Mouse (Mus musculus): ENCODE measurements around the gene Gtdc1. TPM values are rescaled to one million over a fixed set of nuclear protein-coding genes. Genes with fewer than 3 reads are reported as not detected.

Gtdc1 gene
- total RNA-seq, 1 experiment from 2014 or later = 40.5 TPM

DNA sequence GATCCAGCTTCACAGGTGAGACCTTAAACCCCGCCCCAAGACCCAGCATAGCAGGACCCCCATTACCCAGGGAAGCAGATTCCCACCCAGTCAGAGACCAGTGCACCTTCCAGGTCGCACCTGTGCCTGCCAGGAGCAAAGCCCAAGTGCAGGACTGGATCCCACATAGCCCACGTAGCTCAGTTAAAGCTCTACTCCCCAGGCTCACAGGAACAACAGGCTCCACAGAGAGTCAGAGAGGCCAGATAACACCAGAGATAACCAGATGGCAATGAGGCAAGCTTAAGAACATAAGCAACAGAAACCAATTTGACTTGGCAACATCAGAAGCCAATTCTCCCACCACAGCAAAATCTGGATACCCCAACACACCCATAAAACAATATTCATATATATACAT lies 113.7 kb downstream of the Gtdc1 start:
- ATAC-seq (replicated peaks; ENCODE audit: insufficient number of reproducible peaks, low FRiP score, low TSS enrichment, poor library complexity, severe bottlenecking) = no peak

DNA sequence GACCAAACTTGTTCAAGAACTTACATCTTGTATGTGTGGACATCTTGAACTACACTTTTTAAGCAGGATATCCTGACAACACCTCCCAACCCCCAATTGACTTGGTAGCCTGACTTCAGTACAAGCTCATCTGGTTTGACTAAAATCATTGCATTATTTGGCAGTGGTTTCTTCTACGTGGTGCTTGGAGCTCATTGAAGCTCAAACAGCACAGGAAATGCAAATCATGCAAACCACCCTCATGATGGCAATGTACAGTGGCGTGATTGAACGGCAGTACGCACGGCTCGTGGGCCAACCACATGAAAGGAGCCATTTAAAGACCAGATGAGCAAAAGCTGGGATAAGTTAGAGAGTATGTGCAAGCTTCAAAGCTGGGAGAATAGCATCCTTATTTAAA lies 123.0 kb downstream of the Gtdc1 start:
- ATAC-seq (replicated peaks; ENCODE audit: insufficient number of reproducible peaks, low FRiP score, low TSS enrichment, poor library complexity, severe bottlenecking) = no peak

DNA sequence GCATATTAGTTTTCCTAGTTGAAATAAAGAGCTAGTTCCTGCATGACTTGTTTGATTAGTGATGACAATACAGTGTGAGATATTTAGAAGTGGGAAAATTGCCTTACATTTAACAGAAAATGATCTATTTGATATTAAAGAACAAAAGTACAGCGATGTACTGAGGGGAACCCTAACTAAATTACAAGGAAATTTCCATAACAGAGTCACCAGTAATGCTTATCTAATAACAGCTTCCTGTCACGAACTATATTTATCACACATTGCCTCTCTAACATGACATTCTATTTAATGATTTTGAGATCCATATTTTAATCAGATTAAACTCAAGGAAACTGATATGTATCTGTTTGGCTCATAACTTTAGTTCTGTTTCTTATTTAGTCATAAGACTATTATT lies 126.1 kb downstream of the Gtdc1 start:
- ATAC-seq (replicated peaks; ENCODE audit: insufficient number of reproducible peaks, low FRiP score, low TSS enrichment, poor library complexity, severe bottlenecking) = no peak

DNA sequence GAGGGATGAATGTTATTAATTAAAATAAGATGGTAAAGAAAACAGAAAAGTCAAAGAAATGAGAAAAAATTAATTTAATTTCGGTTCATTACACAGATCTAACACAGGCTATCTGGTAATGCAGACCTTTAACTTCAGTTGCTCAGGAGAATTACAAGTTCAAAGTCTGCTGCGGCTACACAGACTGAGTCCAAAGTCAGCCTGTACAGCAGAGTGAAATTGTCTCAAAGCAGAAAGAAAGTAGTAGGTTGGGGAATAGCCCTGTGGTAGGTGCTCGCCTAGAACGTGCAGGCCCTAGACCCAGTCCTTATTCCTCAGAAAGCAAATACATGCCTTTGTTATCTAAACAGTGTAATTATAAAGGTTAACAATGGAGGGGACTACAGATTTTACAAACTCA lies 135.6 kb downstream of the Gtdc1 start:
- ATAC-seq (replicated peaks; ENCODE audit: insufficient number of reproducible peaks, low FRiP score, low TSS enrichment, poor library complexity, severe bottlenecking) = no peak

DNA sequence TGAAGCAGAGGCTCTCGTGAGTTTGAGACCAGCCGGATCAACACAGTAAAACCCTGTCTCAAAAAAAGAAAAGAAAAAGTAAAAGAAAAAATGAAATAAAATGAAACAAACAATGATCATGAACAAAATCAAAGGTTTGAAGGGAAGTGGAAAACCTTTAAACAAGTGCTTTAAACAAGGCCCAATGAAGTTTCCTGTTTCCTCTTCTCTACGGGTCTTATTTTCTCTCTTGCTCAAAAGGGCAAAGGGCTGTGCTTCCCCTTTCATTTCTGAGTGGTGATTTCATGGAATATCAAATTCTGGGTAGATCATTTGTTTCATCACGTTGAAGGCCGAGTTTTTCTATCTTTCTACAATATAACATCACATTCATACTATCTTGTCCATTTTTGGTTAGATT lies 136.3 kb downstream of the Gtdc1 start:
- no peak for ATAC-seq (replicated peaks; ENCODE audit: insufficient number of reproducible peaks, low FRiP score, low TSS enrichment, poor library complexity, severe bottlenecking)

DNA sequence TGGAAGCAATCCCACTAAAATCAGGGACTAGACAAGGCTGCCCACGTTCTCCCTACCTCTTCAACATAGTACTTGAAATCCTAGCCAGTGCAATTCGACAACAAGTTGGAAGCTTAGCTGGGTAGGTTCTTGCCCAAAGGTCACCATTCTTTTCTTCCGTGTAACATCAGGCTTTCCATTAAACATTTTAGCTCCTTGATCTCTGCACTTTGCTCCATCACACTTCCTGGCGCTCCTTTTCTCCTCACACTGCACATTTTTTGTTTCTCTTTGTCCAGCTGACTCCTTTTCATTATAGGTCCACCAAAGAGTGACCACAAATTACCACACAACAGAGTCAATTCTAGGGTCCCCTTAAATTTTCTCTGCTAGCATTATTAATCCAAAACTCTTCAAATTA lies 144.7 kb downstream of the Gtdc1 start:
- no peak for ATAC-seq (replicated peaks; ENCODE audit: insufficient number of reproducible peaks, low FRiP score, low TSS enrichment, poor library complexity, severe bottlenecking)

DNA sequence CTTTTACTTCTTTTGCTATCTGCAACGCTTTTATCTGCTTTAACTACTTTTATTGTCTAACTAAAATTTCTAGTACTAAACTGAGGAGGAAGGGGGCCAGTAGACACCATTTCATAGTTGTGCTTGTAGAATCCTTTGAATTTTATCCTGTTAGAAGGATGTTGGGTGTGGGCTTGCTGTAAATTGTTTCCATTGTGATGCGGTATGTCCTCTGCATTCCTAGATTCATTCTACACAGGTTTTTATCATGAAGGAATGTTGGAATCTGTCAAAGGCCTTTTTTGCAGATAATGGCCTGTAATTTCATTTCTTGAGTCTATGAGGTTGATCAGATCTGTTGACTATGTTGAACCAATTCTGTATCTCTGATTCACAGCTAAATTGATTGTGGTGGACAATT lies 146.5 kb downstream of the Gtdc1 start:
- ATAC-seq (replicated peaks; ENCODE audit: insufficient number of reproducible peaks, low FRiP score, low TSS enrichment, poor library complexity, severe bottlenecking) = no peak

DNA sequence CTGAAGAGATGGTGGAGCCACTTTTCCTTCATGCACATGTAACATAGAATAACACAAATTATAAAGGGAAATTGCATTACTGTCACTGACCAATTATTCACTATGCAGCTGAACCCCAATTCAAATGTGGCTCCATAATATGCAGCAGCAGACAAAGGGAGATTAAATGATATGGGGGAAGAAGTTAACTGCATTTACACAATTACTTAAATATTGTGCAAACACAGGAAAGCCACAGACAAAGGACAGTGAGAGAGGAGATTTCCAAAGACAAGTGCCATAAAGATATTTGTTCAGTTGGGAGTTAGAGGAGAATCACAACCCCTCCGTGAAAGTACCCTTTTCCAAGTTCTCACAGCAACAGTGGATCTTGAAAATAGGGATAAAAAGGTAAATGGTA lies 163.6 kb downstream of the Gtdc1 start:
- no peak for ATAC-seq (replicated peaks; ENCODE audit: insufficient number of reproducible peaks, low FRiP score, low TSS enrichment, poor library complexity, severe bottlenecking)

DNA sequence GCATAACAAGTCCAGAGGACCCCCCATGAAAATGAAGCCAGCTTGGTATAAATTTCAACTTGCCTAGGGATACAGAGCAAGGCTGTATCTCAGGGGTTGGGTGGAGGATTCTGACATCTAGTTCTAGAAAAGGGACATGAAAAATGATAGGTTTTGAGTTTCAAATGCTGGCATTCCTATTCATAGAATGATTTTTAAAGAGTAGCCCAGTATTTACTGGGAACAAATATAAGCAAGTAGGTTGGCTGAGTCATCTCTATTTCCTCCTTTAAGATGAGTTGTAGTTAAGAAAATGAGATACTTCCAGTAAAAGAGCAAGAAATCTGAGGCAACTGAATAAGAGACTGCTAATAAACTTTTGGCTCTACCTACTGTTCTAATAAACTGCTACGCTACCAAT lies 190.8 kb downstream of the Gtdc1 start:
- no peak for ATAC-seq (replicated peaks; ENCODE audit: insufficient number of reproducible peaks, low FRiP score, low TSS enrichment, poor library complexity, severe bottlenecking)

DNA sequence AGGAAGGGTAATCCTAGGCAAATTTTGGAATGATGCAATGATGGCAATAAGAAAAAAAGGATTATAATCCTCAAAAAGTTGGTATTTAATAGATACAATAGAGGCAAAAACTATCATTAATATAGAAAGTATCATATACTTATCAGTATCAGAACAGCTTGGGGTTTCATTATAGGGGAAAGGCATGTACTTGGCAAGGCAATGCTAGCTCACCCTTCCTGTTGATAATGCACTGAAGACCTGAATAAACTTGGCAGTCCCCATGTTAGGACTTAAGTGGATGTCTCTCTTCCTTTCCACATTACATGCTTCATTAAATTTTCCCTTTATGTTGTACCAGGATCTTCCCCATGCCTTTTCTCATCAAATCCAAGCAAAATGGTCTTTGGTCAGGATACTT lies 206.0 kb downstream of the Gtdc1 start:
- no peak for ATAC-seq (replicated peaks; ENCODE audit: insufficient number of reproducible peaks, low FRiP score, low TSS enrichment, poor library complexity, severe bottlenecking)

DNA sequence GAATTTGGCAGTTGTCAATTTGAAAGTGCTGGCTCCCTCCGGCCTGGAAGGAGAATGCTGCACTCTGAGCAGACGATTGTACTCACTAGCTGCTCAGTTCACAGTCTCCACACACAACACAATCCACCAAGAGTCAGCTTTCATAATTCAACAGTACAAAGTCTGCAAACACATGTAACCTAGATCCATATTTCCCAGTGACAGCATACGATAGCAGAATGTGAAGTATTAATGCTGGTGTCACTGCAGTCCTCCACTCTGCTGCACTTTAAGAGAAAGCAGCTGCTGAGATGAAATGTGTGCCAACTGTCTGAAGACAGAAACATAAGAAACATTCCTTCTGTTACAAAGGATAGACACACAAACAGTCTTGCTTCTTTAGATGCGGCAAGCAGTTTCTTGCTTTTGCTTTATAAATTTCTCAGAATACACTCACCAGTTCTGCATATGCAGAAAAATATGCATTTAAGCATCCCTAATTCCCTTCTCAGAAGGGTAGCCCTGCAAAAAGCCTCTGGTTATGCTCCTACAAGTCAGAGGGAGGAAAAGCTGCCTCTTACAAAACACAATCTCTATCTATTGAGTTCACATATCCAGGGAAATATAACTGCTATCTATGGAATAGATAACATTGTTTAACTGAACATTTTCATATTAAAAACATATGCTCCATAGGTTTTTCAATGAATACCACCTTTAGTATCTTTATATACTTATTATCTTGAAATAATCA lies 221.4 kb downstream of the Gtdc1 start:
- no peak for ATAC-seq (replicated peaks; ENCODE audit: insufficient number of reproducible peaks, low FRiP score, low TSS enrichment, poor library complexity, severe bottlenecking)

DNA sequence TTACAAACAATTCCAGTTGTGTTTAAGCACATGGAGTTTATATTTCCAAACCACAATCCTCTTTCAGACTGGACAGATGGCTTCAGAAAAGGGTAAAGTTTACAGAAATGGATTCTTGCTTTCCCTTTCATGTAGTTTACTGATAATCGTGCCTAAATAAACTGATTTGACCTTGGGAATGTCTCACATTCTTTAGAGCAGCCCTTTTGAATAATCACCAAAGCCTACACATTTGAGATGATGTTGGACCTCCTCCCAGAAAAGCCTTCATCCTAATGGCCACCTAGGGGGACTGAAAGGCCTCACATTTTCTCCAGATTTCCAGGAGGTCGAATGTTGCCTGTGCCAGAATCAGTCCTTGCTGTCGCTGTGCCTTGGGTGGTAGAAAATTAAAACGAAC lies 227.2 kb downstream of the Gtdc1 start:
- ATAC-seq (replicated peaks; ENCODE audit: insufficient number of reproducible peaks, low FRiP score, low TSS enrichment, poor library complexity, severe bottlenecking) = no peak

DNA sequence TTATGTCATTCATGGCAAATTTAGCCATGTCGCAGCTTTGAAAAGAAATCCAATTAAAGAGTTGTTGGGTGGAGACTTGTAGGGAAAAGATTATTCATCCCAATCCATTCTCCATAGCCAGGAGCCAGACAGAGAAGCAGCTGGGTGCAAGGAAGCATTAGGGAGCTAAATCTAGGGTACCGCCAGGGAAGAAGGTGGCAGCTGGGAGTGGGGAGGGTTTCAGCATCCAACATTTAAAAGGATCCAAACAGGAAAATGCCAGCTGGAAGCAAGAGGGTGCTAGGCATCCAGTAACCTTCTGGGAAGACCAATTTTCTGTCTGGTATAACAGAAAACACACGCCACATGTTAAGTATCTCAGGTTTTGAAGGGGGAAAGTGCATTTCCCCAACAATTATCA lies 231.0 kb downstream of the Gtdc1 start:
- ATAC-seq (replicated peaks; ENCODE audit: insufficient number of reproducible peaks, low FRiP score, low TSS enrichment, poor library complexity, severe bottlenecking) = no peak

DNA sequence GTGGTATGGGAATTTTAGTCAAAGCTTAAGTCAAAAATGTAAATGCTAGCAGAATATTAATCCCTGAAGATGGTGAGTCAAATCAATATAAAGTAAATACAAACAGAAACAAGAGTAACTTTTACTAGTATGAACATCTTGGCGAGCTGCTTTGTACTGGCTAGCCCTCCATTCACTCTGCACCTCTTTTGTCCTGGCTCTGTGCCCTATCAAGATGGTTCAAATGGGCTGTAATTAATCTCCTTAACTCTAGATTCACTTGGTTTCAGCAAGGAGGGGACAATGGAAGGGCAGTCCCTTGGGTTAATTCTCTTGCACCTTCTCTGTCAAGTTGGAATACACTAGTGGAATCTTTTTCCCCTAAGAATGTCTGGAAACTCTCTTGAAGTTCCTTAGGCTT lies 233.6 kb downstream of the Gtdc1 start:
- ATAC-seq (replicated peaks; ENCODE audit: insufficient number of reproducible peaks, low FRiP score, low TSS enrichment, poor library complexity, severe bottlenecking) = no peak

DNA sequence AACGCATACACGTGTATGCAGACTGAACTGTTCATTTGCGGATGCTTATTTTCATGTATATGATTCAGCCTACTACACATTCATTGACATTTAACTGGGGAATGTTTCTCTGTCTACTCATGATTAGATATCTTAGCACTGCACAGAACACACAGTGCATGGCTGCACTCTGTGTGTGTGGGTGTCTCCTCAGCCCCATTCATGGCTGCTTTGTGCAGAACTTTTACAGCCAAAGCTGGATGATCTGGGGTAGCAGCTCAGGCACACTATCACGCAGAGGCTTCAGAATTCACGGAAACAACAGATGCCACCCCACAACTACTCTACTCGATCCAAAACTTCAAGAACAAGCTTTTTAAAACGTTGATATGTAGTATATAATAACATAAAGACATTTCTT lies 263.4 kb downstream of the Gtdc1 start:
- ATAC-seq (replicated peaks; ENCODE audit: insufficient number of reproducible peaks, low FRiP score, low TSS enrichment, poor library complexity, severe bottlenecking) = no peak

DNA sequence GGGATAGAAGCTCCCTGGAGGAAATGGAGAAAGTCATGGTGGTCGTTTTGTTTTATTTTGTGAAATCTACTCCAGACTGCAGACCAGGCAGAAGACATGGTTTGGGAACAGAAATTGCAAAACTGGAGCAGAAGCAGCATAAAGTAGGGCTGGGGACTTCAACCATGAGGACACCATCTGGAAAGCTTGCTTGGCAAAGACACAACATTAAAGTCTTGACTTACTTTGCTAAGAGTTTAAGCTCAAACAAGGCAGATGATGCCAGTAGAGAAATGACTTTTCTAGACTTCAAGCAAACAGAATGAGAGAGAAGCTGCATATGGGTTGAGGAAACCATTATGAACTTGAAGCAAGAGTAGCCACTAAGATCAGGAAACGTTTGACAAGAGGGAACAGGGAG lies 267.6 kb downstream of the Gtdc1 start:
- no peak for ATAC-seq (replicated peaks; ENCODE audit: insufficient number of reproducible peaks, low FRiP score, low TSS enrichment, poor library complexity, severe bottlenecking)

DNA sequence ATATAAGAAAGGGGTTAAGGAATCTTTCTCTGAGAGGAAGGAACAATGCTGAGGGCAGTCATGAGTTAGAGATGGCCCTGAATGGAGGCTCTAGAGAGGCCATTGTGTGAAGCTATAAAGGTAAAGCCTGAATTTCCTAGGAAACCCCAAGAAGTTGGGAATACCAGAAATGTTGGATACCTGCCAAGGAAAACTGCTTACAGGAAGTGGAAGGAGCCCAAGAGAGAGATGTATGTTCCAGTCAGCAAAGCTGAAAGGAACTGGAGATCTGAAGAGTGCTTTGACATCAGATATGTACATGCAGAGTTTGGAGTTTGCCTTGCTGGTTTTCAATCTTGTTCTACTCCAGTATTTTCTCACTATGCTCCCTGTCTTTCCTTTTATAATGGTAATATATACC lies 268.4 kb downstream of the Gtdc1 start:
- ATAC-seq (replicated peaks; ENCODE audit: insufficient number of reproducible peaks, low FRiP score, low TSS enrichment, poor library complexity, severe bottlenecking) = no peak

DNA sequence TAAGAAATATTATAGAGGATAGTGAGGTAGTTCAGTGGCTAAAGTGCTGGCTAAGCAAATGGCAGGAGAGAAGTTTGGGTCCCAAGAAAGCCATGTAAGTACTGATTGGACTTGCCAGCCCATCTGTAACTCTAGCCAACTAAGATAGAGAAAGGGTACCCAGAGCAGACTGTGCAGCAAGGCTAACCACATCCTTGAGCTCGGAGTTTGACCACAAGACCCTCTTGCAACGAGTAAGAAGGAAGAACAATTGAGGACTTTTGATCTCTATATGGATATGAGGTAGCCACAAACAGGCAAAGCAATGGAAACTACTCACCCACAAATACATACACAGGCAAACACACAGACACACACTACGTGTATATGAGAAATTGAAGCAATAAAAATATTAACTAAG lies 278.9 kb downstream of the Gtdc1 start:
- no peak for ATAC-seq (replicated peaks; ENCODE audit: insufficient number of reproducible peaks, low FRiP score, low TSS enrichment, poor library complexity, severe bottlenecking)

DNA sequence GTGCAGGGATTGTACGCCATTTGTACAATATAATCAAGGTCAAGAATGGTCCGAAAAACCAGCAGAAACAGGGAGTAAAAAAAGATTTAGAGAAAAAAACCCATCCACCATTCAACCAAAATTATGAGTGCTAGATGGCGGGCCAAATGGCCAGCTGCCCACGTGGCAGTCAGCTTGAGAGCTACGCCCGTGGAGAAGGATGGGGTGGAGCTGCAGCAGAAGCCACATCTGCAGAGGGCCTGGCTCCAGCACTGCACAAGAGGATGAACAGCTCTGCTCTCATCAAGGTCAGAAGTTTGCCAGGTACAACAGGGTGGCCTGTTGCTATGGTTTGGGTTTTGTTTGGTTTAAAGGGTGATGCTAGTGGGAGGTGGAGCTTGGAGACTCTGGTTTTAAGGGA lies 281.1 kb downstream of the Gtdc1 start:
- ATAC-seq (replicated peaks; ENCODE audit: insufficient number of reproducible peaks, low FRiP score, low TSS enrichment, poor library complexity, severe bottlenecking) = no peak

DNA sequence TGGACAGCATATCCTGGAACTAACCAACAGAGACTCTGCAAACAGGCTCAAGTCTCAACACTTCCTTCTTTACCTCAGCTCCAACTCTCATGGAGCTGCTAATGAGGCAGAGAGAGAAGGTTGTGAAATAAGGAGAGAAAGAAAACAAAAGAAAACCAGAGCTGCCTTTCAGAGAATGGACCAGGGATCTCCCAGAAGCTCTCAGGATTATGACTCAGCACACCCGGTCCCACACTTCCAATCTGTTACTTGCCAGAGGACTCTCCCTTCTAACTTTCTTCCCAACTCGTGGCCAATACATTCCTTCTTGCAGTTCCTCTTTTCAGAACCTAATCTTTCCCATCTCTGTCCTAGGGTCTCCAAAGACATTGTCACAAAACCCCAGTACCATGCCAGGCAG lies 288.1 kb downstream of the Gtdc1 start:
- no peak for ATAC-seq (replicated peaks; ENCODE audit: insufficient number of reproducible peaks, low FRiP score, low TSS enrichment, poor library complexity, severe bottlenecking)

DNA sequence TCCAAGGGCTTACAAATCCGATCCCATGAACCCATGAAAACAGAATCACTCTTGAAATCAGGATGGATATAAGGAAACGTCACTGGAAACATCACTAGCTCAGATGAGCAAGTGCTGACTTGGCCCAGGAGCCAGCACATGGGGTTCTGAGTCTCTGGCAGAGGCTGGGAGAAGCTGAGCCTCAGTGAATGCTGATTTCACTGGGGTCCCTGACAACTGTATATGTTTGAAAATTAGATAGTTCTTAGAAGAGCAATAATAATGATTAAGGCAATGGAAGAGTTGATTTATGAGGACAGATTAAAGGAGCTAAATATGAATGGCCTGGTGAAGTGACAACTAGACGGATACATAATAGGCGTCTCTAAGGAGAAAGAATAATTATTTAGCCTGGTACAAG lies 289.3 kb downstream of the Gtdc1 start:
- ATAC-seq (replicated peaks; ENCODE audit: insufficient number of reproducible peaks, low FRiP score, low TSS enrichment, poor library complexity, severe bottlenecking) = no peak

Measured in monocyte, adult 5-6 weeks (primary cell).